Mouse (Mus musculus): Measurements from ENCODE around the gene Prok1.

DNA sequence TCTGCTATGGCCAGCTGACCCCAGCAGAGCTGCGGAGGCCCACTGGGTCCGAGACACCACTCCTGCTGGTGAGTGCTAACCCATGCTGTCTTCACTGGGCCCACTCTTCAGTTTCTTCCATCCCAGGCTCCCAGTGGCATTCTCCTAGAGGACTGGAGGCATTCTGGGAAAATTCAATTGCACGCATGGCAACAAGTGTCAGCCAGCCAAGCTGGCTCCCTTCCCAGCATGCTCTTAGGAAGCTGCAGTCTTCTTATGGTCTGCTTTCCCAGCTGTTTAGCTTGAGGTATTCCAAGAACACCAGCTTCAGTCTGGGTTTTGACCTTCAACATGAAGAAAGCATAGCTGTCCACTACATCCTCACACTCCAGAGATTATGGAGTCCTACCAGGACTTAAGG, 56.3 kb downstream of the Prok1 start:
- TF ChIP-seq POLR2A (IDR thresholded peaks at IDR 0.05; ENCODE audit: insufficient read depth, low read depth, low read length), result no peak
- TF ChIP-seq CTCF (IDR thresholded peaks at IDR 0.05), result no peak

All from heart, adult 2 months (tissue).